Mouse (Mus musculus) midbrain, embryonic 13.5 days (tissue): ENCODE data around the gene Rnf185. TPM values are rescaled to one million over a fixed set of nuclear protein-coding genes. Genes with fewer than 3 reads are reported as not detected.

Experiments
- ATAC-seq: fragments of 200-750 bp; cut with Nextera tagmentation; 2 replicates; pipeline ENCODE4 v1.8.0; 2017; ENCODE audit warnings: mild to moderate bottlenecking, moderate TSS enrichment, moderate library complexity
- H3K27ac ChIP-seq: fragments of 300-500 bp; sonication (generic); 2 replicates; pipeline ENCODE4 v1.5.1; 2015; ENCODE audit warnings: inconsistent platforms, mild to moderate bottlenecking, moderate library complexity
- H3K27me3 ChIP-seq: fragments of 300-500 bp; sonication (generic); 2 replicates; pipeline ENCODE4 v1.6.1; 2015; ENCODE audit warnings: mild to moderate bottlenecking, inconsistent platforms
- H3K36me3 ChIP-seq: fragments of 300-500 bp; sonication (generic); 2 replicates; pipeline ENCODE4 v1.6.1; 2015; ENCODE audit warnings: mild to moderate bottlenecking, inconsistent platforms
- H3K4me1 ChIP-seq: fragments of 300-500 bp; sonication (generic); replicated peaks from 2 replicates; pipeline ENCODE4 v1.6.1; 2015; ENCODE audit warnings: inconsistent platforms
- H3K4me2 ChIP-seq: fragments of 300-500 bp; sonication (generic); replicated peaks from 2 replicates; pipeline ENCODE4 v1.6.1; 2015; ENCODE audit warnings: moderate library complexity, mild to moderate bottlenecking, inconsistent platforms
- H3K4me3 ChIP-seq: fragments of 300-500 bp; sonication (generic); replicated peaks from 2 replicates; pipeline ENCODE4 v1.5.1; 2015; ENCODE audit warnings: mild to moderate bottlenecking, inconsistent platforms
- H3K9ac ChIP-seq: fragments of 300-500 bp; sonication (generic); replicated peaks from 2 replicates; pipeline ENCODE4 v1.6.1; 2015; ENCODE audit warnings: mild to moderate bottlenecking, inconsistent platforms
- H3K9me3 ChIP-seq: fragments of 300-500 bp; sonication (generic); 2 replicates; pipeline ENCODE4 v1.6.1; 2016; ENCODE audit warnings: mild to moderate bottlenecking, inconsistent platforms
- WGBS: fragments of 180-500 bp; shearing (Covaris S2); methylation state at CpG from one replicate; pipeline ENCODE4 v1.1.7; 2015; 5-methylcytosine and 5-hydroxymethylcytosine counted together
- polyA plus RNA-seq: library from polyadenylated mRNA; unstranded; fragments of >200 nt; fragmentation: Nextera tagmentation; extraction: Ambion mirVana; gene quantifications from 2 replicates; pipeline ENCODE4 v1.2.1, GENCODE M21; 2015

Gene Rnf185
- polyA plus RNA-seq, 1 experiment from 2014 or later, result 49.3 TPM

- 0 out of 2 replicates have a peak, but pooled peaks have one; percentile 55 for ATAC-seq
- Histone ChIP-seq H3K27ac (no peak overlapping the region), H3K27me3 (no peaks in the 10 kb centered on the region), H3K36me3 (peaks cover 10% of the 10 kb centered on the region; the same call in 1 of the 2 replicates), H3K4me2 (no peak overlapping the region), H3K4me3 (no peak overlapping the region), H3K9ac (no peak overlapping the region), H3K9me3 (no peaks in the 10 kb centered on the region), H3K4me1 (no peaks in the 10 kb centered on the region)
- WGBS, result 89% methylated on average over 6 of the region's 6 CpGs
Observed at GRCm38 (mm10) chr11:3387482-3388196, 64.5 kb downstream of the Rnf185 start.

- Histone ChIP-seq H3K27ac (no peak overlapping the region), H3K27me3 (no peaks in the 10 kb centered on the region), H3K9me3 (no peaks in the 10 kb centered on the region), H3K4me2 (no peak overlapping the region), H3K4me1 (no peaks in the 10 kb centered on the region), H3K36me3 (peaks cover 10% of the 10 kb centered on the region; the same call in 1 of the 2 replicates), H3K4me3 (no peak overlapping the region), H3K9ac (no peak overlapping the region)
- ATAC-seq, result peak; percentile 83
- 27% methylated on average over 4 of the region's 4 CpGs for WGBS
Observed at GRCm38 (mm10) chr11:3386941-3387368, 65.2 kb downstream of the Rnf185 start.

- H3K9me3 ChIP-seq, result no peaks in the 10 kb centered on the region
- H3K4me1 ChIP-seq, result no peaks in the 10 kb centered on the region
- H3K36me3 ChIP-seq, result 0 out of 2 replicates have a peak, but pooled peaks cover 5% of the 10 kb centered on the region
- no peak for ATAC-seq
- H3K4me3 ChIP-seq, result no peak overlapping the region
- H3K4me2 ChIP-seq, result no peak overlapping the region
- WGBS, result 79% methylated on average over 5 of the region's 5 CpGs
- H3K27ac ChIP-seq, result no peak overlapping the region
- H3K27me3 ChIP-seq, result no peaks in the 10 kb centered on the region
- no peak overlapping the region for H3K9ac ChIP-seq
Observed at GRCm38 (mm10) chr11:3382602-3383594, 69.3 kb downstream of the Rnf185 start.

GRCm38 (mm10) chr11:3381148-3381814 lies 70.9 kb downstream of the Rnf185 start:
- H3K4me3 ChIP-seq, result no peak overlapping the region
- H3K27ac ChIP-seq, result no peak overlapping the region
- no peak for ATAC-seq
- 97% methylated on average over 6 of the region's 6 CpGs for WGBS
- H3K9ac ChIP-seq, result no peak overlapping the region
- no peak overlapping the region for H3K4me2 ChIP-seq
- H3K27me3 ChIP-seq, result no peaks in the 10 kb centered on the region
- H3K4me1 ChIP-seq, result no peaks in the 10 kb centered on the region
- H3K9me3 ChIP-seq, result no peaks in the 10 kb centered on the region
- H3K36me3 ChIP-seq, result 0 out of 2 replicates have a peak, but pooled peaks cover 5% of the 10 kb centered on the region

GRCm38 (mm10) chr11:3379427-3379826 lies 72.7 kb downstream of the Rnf185 start:
- Histone ChIP-seq H3K27me3 (no peaks in the 10 kb centered on the region), H3K9me3 (no peaks in the 10 kb centered on the region), H3K9ac (no peak overlapping the region), H3K4me1 (peaks cover 8% of the 10 kb centered on the region), H3K36me3 (0 out of 2 replicates have a peak, but pooled peaks cover 5% of the 10 kb centered on the region), H3K27ac (no peak overlapping the region), H3K4me3 (no peak overlapping the region), H3K4me2 (no peak overlapping the region)
- WGBS, result 89% methylated on average over 4 of the region's 4 CpGs
- no peak for ATAC-seq

GRCm38 (mm10) chr11:3374741-3375140 lies 77.4 kb downstream of the Rnf185 start:
- H3K9me3 ChIP-seq, result no peaks in the 10 kb centered on the region
- H3K4me3 ChIP-seq, result no peak overlapping the region
- 72% methylated on average over 12 of the region's 12 CpGs for WGBS
- no peaks in the 10 kb centered on the region for H3K36me3 ChIP-seq
- H3K27me3 ChIP-seq, result no peaks in the 10 kb centered on the region
- H3K4me1 ChIP-seq, result peaks cover 39% of the 10 kb centered on the region
- no peak for ATAC-seq
- peak overlapping the region; percentile 54 for H3K27ac ChIP-seq
- peak overlapping the region; percentile 34; the same call in 1 of the 2 replicates for H3K4me2 ChIP-seq
- 0 out of 2 replicates have a peak overlapping the region, but pooled peaks have one; percentile 39 for H3K9ac ChIP-seq

- no peaks in the 10 kb centered on the region for H3K9me3 ChIP-seq
- WGBS, result 6% methylated on average over 7 of the region's 7 CpGs
- H3K4me2 ChIP-seq, result peak overlapping the region; percentile 34
- H3K9ac ChIP-seq, result peak overlapping the region; percentile 39; the same call in 1 of the 2 replicates
- peaks cover 44% of the 10 kb centered on the region for H3K4me1 ChIP-seq
- no peak overlapping the region for H3K4me3 ChIP-seq
- ATAC-seq, result no peak
- H3K36me3 ChIP-seq, result no peaks in the 10 kb centered on the region
- no peaks in the 10 kb centered on the region for H3K27me3 ChIP-seq
- peak overlapping the region; percentile 54 for H3K27ac ChIP-seq
Observed at GRCm38 (mm10) chr11:3374293-3374645, 77.9 kb downstream of the Rnf185 start.

- Histone ChIP-seq H3K4me2 (peak overlapping the region; percentile 34; the same call in 1 of the 2 replicates), H3K27ac (peak overlapping the region; percentile 54), H3K27me3 (no peaks in the 10 kb centered on the region), H3K4me1 (peaks cover 49% of the 10 kb centered on the region), H3K9ac (peak overlapping the region; percentile 39; the same call in 1 of the 2 replicates), H3K4me3 (no peak overlapping the region), H3K36me3 (no peaks in the 10 kb centered on the region), H3K9me3 (no peaks in the 10 kb centered on the region)
- 21% methylated on average over 7 of the region's 7 CpGs for WGBS
- ATAC-seq, result no peak
Observed at GRCm38 (mm10) chr11:3373591-3374292, 78.4 kb downstream of the Rnf185 start.

- H3K4me3 ChIP-seq, result peak overlapping the region; percentile 58
- peaks cover 64% of the 10 kb centered on the region for H3K4me1 ChIP-seq
- no peaks in the 10 kb centered on the region for H3K9me3 ChIP-seq
- 24% methylated on average over 7 of the region's 7 CpGs for WGBS
- peak overlapping the region; percentile 84 for H3K9ac ChIP-seq
- H3K4me2 ChIP-seq, result peak overlapping the region; percentile 63
- H3K27me3 ChIP-seq, result no peaks in the 10 kb centered on the region
- peak; percentile 7; the same call in 1 of the 2 replicates for ATAC-seq
- H3K36me3 ChIP-seq, result no peaks in the 10 kb centered on the region
- H3K27ac ChIP-seq, result peak overlapping the region; percentile 92
Observed at GRCm38 (mm10) chr11:3371599-3372295, 80.4 kb downstream of the Rnf185 start.

- Histone ChIP-seq H3K4me1 (peaks cover 64% of the 10 kb centered on the region), H3K9me3 (no peaks in the 10 kb centered on the region), H3K27ac (peak overlapping the region; percentile 92), H3K4me3 (peak overlapping the region; percentile 58), H3K27me3 (no peaks in the 10 kb centered on the region), H3K4me2 (peak overlapping the region; percentile 63), H3K9ac (peak overlapping the region; percentile 84), H3K36me3 (no peaks in the 10 kb centered on the region)
- ATAC-seq, result peak; percentile 98
- WGBS, result under 1% methylated on average over 27 of the region's 27 CpGs
Observed at GRCm38 (mm10) chr11:3370928-3371598, 81.1 kb downstream of the Rnf185 start.
